Mouse (Mus musculus) adrenal gland, postnatal 36 days (tissue): ENCODE data around the gene Hmcn2. TPM values are rescaled to one million over a fixed set of nuclear protein-coding genes. Genes with fewer than 3 reads are reported as not detected.
A peak's percentile ranks its signal among the peaks of the same experiment; 100 is the strongest.

Source experiments
- DNase-seq, 2 experiments: peaks; one replicate each; pipeline ENCODE4 v3.0.0; 2021; ENCODE audit warnings: mixed read lengths in 1 of 2
- total RNA-seq, 2 experiments: library from RNA; stranded (reverse); gene quantifications; 2 replicates each; pipeline ENCODE4 v1.2.3; 2021

The Hmcn2 gene
- total RNA-seq, 2 experiments from 2014 or later: 1.7 to 1.9 TPM

GRCm38 (mm10) chr2:31477234-31478161, 163.3 kb downstream of the Hmcn2 start:
- no peak for DNase-seq

- DNase-seq: peak; percentile 84 to 88
Measured at GRCm38 (mm10) chr2:31482914-31483575, 168.8 kb downstream of the Hmcn2 start.

- peak; percentile 88 to 89 for DNase-seq
Measured at GRCm38 (mm10) chr2:31484187-31484586, 170.0 kb downstream of the Hmcn2 start.

GRCm38 (mm10) chr2:31489166-31489565, 175.0 kb downstream of the Hmcn2 start:
- DNase-seq: no peak

- DNase-seq: no peak
Measured at GRCm38 (mm10) chr2:31490556-31490955, 176.3 kb downstream of the Hmcn2 start.

GRCm38 (mm10) chr2:31492308-31492707, 178.1 kb downstream of the Hmcn2 start:
- DNase-seq: no peak

- no peak for DNase-seq
Measured at GRCm38 (mm10) chr2:31493243-31493642, 179.0 kb downstream of the Hmcn2 start.

GRCm38 (mm10) chr2:31494315-31494714, 180.1 kb downstream of the Hmcn2 start:
- DNase-seq: no peak

- no peak for DNase-seq
Measured at GRCm38 (mm10) chr2:31495046-31495476, 180.8 kb downstream of the Hmcn2 start.

- DNase-seq: no peak
Measured at GRCm38 (mm10) chr2:31496141-31496540, 181.9 kb downstream of the Hmcn2 start.

GRCm38 (mm10) chr2:31497113-31497512, 182.9 kb downstream of the Hmcn2 start:
- no peak for DNase-seq

- DNase-seq: no peak
Measured at GRCm38 (mm10) chr2:31497635-31498034, 183.4 kb downstream of the Hmcn2 start.

- no peak for DNase-seq
Measured at GRCm38 (mm10) chr2:31499327-31500291, 185.4 kb downstream of the Hmcn2 start.

GRCm38 (mm10) chr2:31500292-31501204, 186.3 kb downstream of the Hmcn2 start:
- DNase-seq: no peak

- DNase-seq: peak; percentile 32 to 34
Measured at GRCm38 (mm10) chr2:31501448-31502130, 187.4 kb downstream of the Hmcn2 start.

- no peak for DNase-seq
Measured at GRCm38 (mm10) chr2:31502616-31503522, 188.7 kb downstream of the Hmcn2 start.

- DNase-seq: no peak
Measured at GRCm38 (mm10) chr2:31505472-31505871, 191.3 kb downstream of the Hmcn2 start.

- no peak for DNase-seq
Measured at GRCm38 (mm10) chr2:31508851-31509250, 194.6 kb downstream of the Hmcn2 start.
